Mouse (Mus musculus) CH12.LX (cell line): ENCODE measurements around the gene Fzd5. TPM values are rescaled to one million over a fixed set of nuclear protein-coding genes. Genes with fewer than 3 reads are reported as not detected.

ENCODE experiments used
- DNase-seq: peaks from one replicate; pipeline ENCODE4 v3.0.0-alpha.2; 2013; ENCODE audit errors: extremely low read depth
- H3K27ac ChIP-seq: 2 replicates; pipeline ENCODE4 v1.5.1; 2012; ENCODE audit warnings: low read depth, mild to moderate bottlenecking, control low read depth, moderate library complexity; ENCODE audit not compliant: insufficient read depth
- H3K27me3 ChIP-seq: replicated peaks from 2 replicates; pipeline ENCODE3; 2012; ENCODE audit warnings: inconsistent platforms
- H3K36me3 ChIP-seq, 2 experiments: replicated peaks in 1 of 2; 2 replicates each; pipeline versions ENCODE3 to v1.6.1; 2012; ENCODE audit warnings: inconsistent platforms in 1 of 2, low read length in 1 of 2, mild to moderate bottlenecking in 1 of 2, mixed read lengths in 1 of 2, moderate library complexity in 1 of 2; ENCODE audit not compliant: control insufficient read depth in 1 of 2, insufficient read depth in 1 of 2
- H3K4me1 ChIP-seq, 2 experiments: 2 replicates each; pipeline ENCODE4 v1.6.1; 2012; ENCODE audit warnings: inconsistent platforms in 1 of 2, moderate library complexity in 1 of 2; ENCODE audit not compliant: insufficient read depth in 2 of 2, control insufficient read depth in 1 of 2
- H3K4me2 ChIP-seq: 2 replicates; pipeline ENCODE4 v1.6.1; 2012; ENCODE audit warnings: low read depth, mild to moderate bottlenecking, control low read depth; ENCODE audit not compliant: poor library complexity, insufficient read depth, severe bottlenecking
- H3K4me3 ChIP-seq, 3 experiments: fragments of 150-350 bp in 1 of 3; sonication (generic) in 1 of 3; replicated peaks in 1 of 3; 2 replicates each; pipeline versions ENCODE3 to v1.5.1; 2011 to 2012; ENCODE audit warnings: low read depth in 2 of 3, low read length in 2 of 3, mild to moderate bottlenecking in 2 of 3, moderate library complexity in 2 of 3, control low read depth in 1 of 3, improper control_type of control experiment in 1 of 3, inconsistent platforms in 1 of 3, mixed read lengths in 1 of 3; ENCODE audit not compliant: poor library complexity in 1 of 3
- H3K79me2 ChIP-seq: replicated peaks from 2 replicates; pipeline ENCODE4 v1.6.1; 2012; ENCODE audit warnings: mild to moderate bottlenecking, moderate library complexity; ENCODE audit not compliant: control insufficient read depth, poor library complexity, insufficient read depth, severe bottlenecking; ENCODE audit errors: extremely low read depth
- H3K9ac ChIP-seq: 2 replicates; pipeline ENCODE4 v1.6.1; 2012; ENCODE audit warnings: low read depth, mild to moderate bottlenecking, control low read depth, moderate library complexity; ENCODE audit not compliant: insufficient read depth
- H3K9me3 ChIP-seq: replicated peaks from 2 replicates; pipeline ENCODE3; 2012; ENCODE audit warnings: low read length, inconsistent platforms, mixed read lengths
- CTCF ChIP-seq, 2 experiments: IDR thresholded peaks in 1 of 2; conservative IDR thresholded peaks in 1 of 2; 2 replicates each; pipeline ENCODE4 v1.5.1; 2011 to 2012; ENCODE audit warnings: low read depth in 2 of 2, low read length in 2 of 2, improper control_type of control experiment in 1 of 2, inconsistent platforms in 1 of 2, mild to moderate bottlenecking in 1 of 2, moderate library complexity in 1 of 2
- ELF1 ChIP-seq: IDR thresholded peaks from 2 replicates; pipeline ENCODE4 v1.6.1; 2014; ENCODE audit warnings: low read depth, mild to moderate bottlenecking, inconsistent platforms, low read length, improper control_type of control experiment
- ETS1 ChIP-seq: conservative IDR thresholded peaks from 2 replicates; pipeline ENCODE4 v1.6.1; 2012; ENCODE audit warnings: low read depth, mild to moderate bottlenecking, inconsistent platforms, low read length, improper control_type of control experiment, moderate library complexity
- JUN ChIP-seq: IDR thresholded peaks from 2 replicates; pipeline ENCODE4 v1.6.1; 2011; ENCODE audit warnings: low read depth, mild to moderate bottlenecking, low read length, improper control_type of control experiment, moderate library complexity; ENCODE audit not compliant: insufficient read depth
- KAT2A ChIP-seq: IDR thresholded peaks from 2 replicates; pipeline ENCODE4 v1.6.1; 2012; ENCODE audit warnings: low read length, improper control_type of control experiment, inconsistent platforms; ENCODE audit not compliant: insufficient replicate concordance
- MAX ChIP-seq: IDR thresholded peaks from 2 replicates; pipeline ENCODE4 v1.6.1; 2011; ENCODE audit warnings: low read length, improper control_type of control experiment
- MXI1 ChIP-seq: IDR thresholded peaks from 2 replicates; pipeline ENCODE4 v1.6.1; 2011; ENCODE audit warnings: mild to moderate bottlenecking, low read depth, low read length, improper control_type of control experiment
- PAX5 ChIP-seq: IDR thresholded peaks from 2 replicates; pipeline ENCODE4 v1.6.1; 2012; ENCODE audit warnings: low read length, inconsistent platforms, mixed read lengths
- POLR2AphosphoS2 ChIP-seq: IDR thresholded peaks from 2 replicates; pipeline ENCODE4 v1.6.1; 2011; ENCODE audit warnings: low read depth, low read length, improper control_type of control experiment
- SIN3A ChIP-seq: IDR thresholded peaks from 2 replicates; pipeline ENCODE4 v1.6.1; 2012; ENCODE audit warnings: low read length, improper control_type of control experiment, inconsistent platforms
- USF2 ChIP-seq: conservative IDR thresholded peaks from 2 replicates; pipeline ENCODE4 v1.6.1; 2011; ENCODE audit warnings: low read depth, low read length, improper control_type of control experiment
- dilution Hi-C: fragments of 300-500 bp; cut with MboI; formaldehyde crosslinking; loops from 2 replicates; pipeline ENCODE4 v1.14.3; 2020; ENCODE audit warnings: low sequenced_read_pairs; ENCODE audit not compliant: extremely low pct_unique_long_range_greater_than_20kb, extremely low pct_ligation_motif_present
- in situ Hi-C: fragments of 300-500 bp; cut with MboI; formaldehyde crosslinking; loops from 3 replicates; pipeline ENCODE4 v1.14.3; 2019; ENCODE audit warnings: low sequenced_read_pairs, low pct_ligation_motif_present, low pct_unique_long_range_greater_than_20kb, mixed read lengths
- polyA plus RNA-seq: library from polyadenylated mRNA; unstranded; fragments of >175 nt; gene quantifications from 2 replicates; pipeline ENCODE4 v1.2.1, GENCODE M21; 2012; ENCODE audit warnings: low read depth; ENCODE audit not compliant: insufficient read length
- total RNA-seq, 2 experiments: library from RNA; depleted of rRNA; stranded (reverse); fragments of 300-350 nt in 1 of 2; fragments of >200 nt in 1 of 2; gene quantifications; 2 replicates each; pipeline ENCODE4 v1.2.3; 2012 to 2014

Fzd5 gene
- total and polyA plus RNA-seq, 3 experiments, result 0.40 to 1.1 (median 0.47) TPM

DNA sequence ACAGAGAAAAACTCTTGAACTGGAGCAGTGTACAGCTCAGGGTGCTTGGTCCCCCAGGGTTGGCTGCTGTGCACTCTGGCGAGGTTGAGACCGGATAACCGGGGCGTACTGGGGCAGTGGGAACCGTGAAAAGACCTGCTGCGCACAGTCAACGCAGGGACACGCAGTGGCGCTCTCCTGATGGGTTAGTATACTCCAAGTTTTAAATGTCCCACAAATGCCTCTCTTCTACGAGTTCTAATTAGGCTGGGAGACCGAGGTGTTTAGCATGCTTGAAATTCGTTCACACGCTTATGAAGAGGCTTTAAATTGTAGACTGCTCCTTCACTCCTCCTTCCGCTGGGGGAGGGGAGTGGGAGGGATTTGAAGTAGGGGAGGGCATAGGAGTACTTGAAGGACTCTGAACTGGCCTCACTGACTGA is 1.1 kb upstream of the Fzd5 start:
- Histone ChIP-seq H3K9me3 (peaks cover 14% of the 10 kb centered on the region), H3K79me2 (no peaks in the 10 kb centered on the region), H3K36me3 (peaks cover 0 to 18% of the 10 kb centered on the region in 2 experiments), H3K4me2 (peak overlapping the region; percentile 84), H3K4me1 (peaks cover 6% of the 10 kb centered on the region in 2 experiments; a peak in 3 of 4 replicates), H3K9ac (0 out of 2 replicates have a peak overlapping the region, but pooled peaks have one; percentile 32), H3K27me3 (peaks cover 1% of the 10 kb centered on the region), H3K4me3 (peak overlapping the region in 2 of 3 experiments; percentile 29 to 65), H3K27ac (no peak overlapping the region)
- DNase-seq, result no peak
- TF ChIP-seq POLR2AphosphoS2, result no peak
- no peak for TF ChIP-seq JUN
- no peak for TF ChIP-seq PAX5
- peak; percentile 47; the same call in 1 of the 2 replicates for TF ChIP-seq ELF1
- TF ChIP-seq CTCF (conservative IDR thresholded peaks at IDR 0.05 in 1 of 2, IDR thresholded peaks at IDR 0.05 in 1 of 2; ENCODE audit: low read depth in 2 of 2, low read length in 2 of 2), result no peak
- TF ChIP-seq KAT2A, result no peak
- no peak for TF ChIP-seq ETS1
- dilution Hi-C loops (no loop called here), in situ Hi-C loops (no loop called here)

GRCm38 (mm10) chr1:64738180-64738555 is 617 bp upstream of the Fzd5 start:
- in situ Hi-C loops (no loop called here), dilution Hi-C loops (no loop called here)
- H3K27ac ChIP-seq, result no peak overlapping the region
- H3K4me1 ChIP-seq, result peaks cover 6% of the 10 kb centered on the region in 2 experiments; a peak in 3 of 4 replicates
- H3K9ac ChIP-seq, result peak overlapping the region; percentile 32; the same call in 1 of the 2 replicates
- peaks cover 1% of the 10 kb centered on the region for H3K27me3 ChIP-seq
- H3K79me2 ChIP-seq, result no peaks in the 10 kb centered on the region
- DNase-seq, result no peak
- peaks cover 0 to 18% of the 10 kb centered on the region in 2 experiments for H3K36me3 ChIP-seq
- TF ChIP-seq MAX (0 out of 2 replicates have a peak, but pooled peaks have one; percentile 20), MXI1 (peak; percentile 40; the same call in 1 of the 2 replicates), ELF1 (no peak)
- peak overlapping the region; percentile 53 to 65 (median 56) for H3K4me3 ChIP-seq
- peak overlapping the region; percentile 84 for H3K4me2 ChIP-seq
- peaks cover 14% of the 10 kb centered on the region for H3K9me3 ChIP-seq

DNA sequence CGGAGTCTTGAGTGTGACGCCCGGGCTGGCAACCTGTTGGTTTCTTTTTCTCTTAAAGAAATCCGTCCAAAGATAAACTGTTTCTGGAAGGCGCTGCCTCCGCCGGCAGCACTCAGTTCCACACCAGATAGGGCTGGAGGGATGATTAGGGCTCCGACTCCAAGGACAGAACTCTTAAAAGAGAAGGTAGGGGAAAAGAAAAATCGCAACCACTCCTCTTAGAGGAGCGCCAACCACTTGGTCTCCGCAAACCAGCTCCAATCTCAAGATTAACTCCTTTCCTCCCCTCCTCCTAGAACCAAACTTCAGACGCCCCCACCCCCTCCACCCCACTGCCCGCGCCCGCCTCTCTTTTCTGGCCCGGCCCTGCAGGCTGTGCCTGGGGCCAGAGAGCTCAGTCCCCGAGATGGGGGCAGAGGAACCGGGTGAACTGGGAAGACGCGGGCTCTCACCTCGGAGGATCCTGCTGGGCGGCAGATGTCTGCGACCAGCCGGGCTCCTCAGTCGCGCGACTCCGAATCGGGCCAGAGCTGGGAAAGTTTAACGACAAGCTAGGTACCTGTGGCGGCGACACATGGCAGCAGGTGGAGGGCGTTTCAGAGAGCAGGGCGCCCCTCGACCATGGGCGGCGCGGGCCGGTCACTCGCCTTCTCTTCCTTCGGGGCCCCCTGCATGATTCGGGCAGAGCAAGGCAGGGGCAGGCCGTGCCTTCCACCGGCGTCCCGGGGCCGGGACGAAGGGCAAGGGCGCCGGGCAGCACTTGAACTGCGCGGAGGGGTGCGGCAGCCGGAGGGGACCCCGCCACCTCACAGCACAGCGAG is 660 bp downstream of the Fzd5 start:
- Histone ChIP-seq H3K27ac (no peak overlapping the region), H3K9me3 (peaks cover 14% of the 10 kb centered on the region), H3K27me3 (peaks cover 1% of the 10 kb centered on the region), H3K4me3 (peak overlapping the region; percentile 42 to 90 (median 64)), H3K4me2 (peak overlapping the region; percentile 91), H3K36me3 (peaks cover 0 to 18% of the 10 kb centered on the region in 2 experiments), H3K79me2 (no peaks in the 10 kb centered on the region), H3K4me1 (peaks cover 6% of the 10 kb centered on the region in 2 experiments; a peak in 3 of 4 replicates), H3K9ac (peak overlapping the region; percentile 61)
- no peak for TF ChIP-seq USF2
- TF ChIP-seq SIN3A, result peak; percentile 14; the same call in 1 of the 2 replicates
- peak; percentile 4 for DNase-seq
- in situ Hi-C loops, result no loop called here
- dilution Hi-C loops, result no loop called here
